Mouse (Mus musculus) liver, postnatal 0 days (tissue): ENCODE measurements around the gene Rbm31y. TPM values are rescaled to one million over a fixed set of nuclear protein-coding genes. Genes with fewer than 3 reads are reported as not detected.
"Not testable (repeated sequence)": the region's sequence is repeated elsewhere in the genome, so short reads cannot be mapped to it uniquely, and the experiment has no call there.

ENCODE experiments used
- ATAC-seq: fragments of 200-750 bp; cut with Nextera tagmentation; 2 replicates; pipeline ENCODE4 v1.8.0; 2017; ENCODE audit warnings: mild to moderate bottlenecking, moderate library complexity
- DNase-seq: peaks from one replicate; pipeline ENCODE4 v3.0.0-alpha.2; 2016
- H3K27ac ChIP-seq: fragments of 300-500 bp; sonication (generic); 2 replicates; pipeline ENCODE4 v1.5.1; 2014; ENCODE audit warnings: antibody characterized with exemption, moderate library complexity, mild to moderate bottlenecking, low read depth
- H3K27me3 ChIP-seq: fragments of 300-500 bp; sonication (generic); 2 replicates; pipeline ENCODE4 v1.6.1; 2014; ENCODE audit warnings: low read length, control low read depth, mixed read lengths; ENCODE audit not compliant: insufficient read depth
- H3K36me3 ChIP-seq: fragments of 300-500 bp; sonication (generic); replicated peaks from 2 replicates; pipeline ENCODE4 v1.6.1; 2014; ENCODE audit warnings: mild to moderate bottlenecking, control low read depth, low read length, moderate library complexity, mixed read lengths; ENCODE audit not compliant: insufficient read depth
- H3K4me1 ChIP-seq: fragments of 300-500 bp; sonication (generic); 2 replicates; pipeline ENCODE4 v1.6.1; 2014; ENCODE audit warnings: antibody characterized with exemption, mild to moderate bottlenecking, control low read depth; ENCODE audit not compliant: insufficient read depth
- H3K4me2 ChIP-seq: fragments of 300-500 bp; sonication (generic); 2 replicates; pipeline ENCODE4 v1.6.1; 2014; ENCODE audit warnings: low read depth, mild to moderate bottlenecking, low read length, moderate library complexity, mixed read lengths
- H3K4me3 ChIP-seq: fragments of 300-500 bp; sonication (generic); 2 replicates; pipeline ENCODE4 v1.5.1; 2014; ENCODE audit warnings: low read depth, low read length
- H3K9ac ChIP-seq: fragments of 300-500 bp; sonication (generic); replicated peaks from 2 replicates; pipeline ENCODE4 v1.6.1; 2014; ENCODE audit warnings: mild to moderate bottlenecking, moderate library complexity
- H3K9me3 ChIP-seq: fragments of 300-500 bp; sonication (generic); 2 replicates; pipeline ENCODE4 v1.6.1; 2016; ENCODE audit warnings: mild to moderate bottlenecking, control low read depth, low read length, mixed read lengths
- WGBS: fragments of 180-500 bp; shearing (Covaris S2); extraction: QIAGEN DNeasy Blood & Tissue Kit; methylation state at CpG from one replicate; pipeline ENCODE4 v1.1.7; 2014; ENCODE audit not compliant: insufficient replicate concordance; 5-methylcytosine and 5-hydroxymethylcytosine counted together
- polyA plus RNA-seq: library from polyadenylated mRNA; unstranded; fragments of >200 nt; fragmentation: Nextera tagmentation; extraction: Ambion mirVana; gene quantifications from 2 replicates; pipeline ENCODE4 v1.2.1, GENCODE M21; 2015

The Rbm31y gene
- not detected in 2 replicates for polyA plus RNA-seq

DNA sequence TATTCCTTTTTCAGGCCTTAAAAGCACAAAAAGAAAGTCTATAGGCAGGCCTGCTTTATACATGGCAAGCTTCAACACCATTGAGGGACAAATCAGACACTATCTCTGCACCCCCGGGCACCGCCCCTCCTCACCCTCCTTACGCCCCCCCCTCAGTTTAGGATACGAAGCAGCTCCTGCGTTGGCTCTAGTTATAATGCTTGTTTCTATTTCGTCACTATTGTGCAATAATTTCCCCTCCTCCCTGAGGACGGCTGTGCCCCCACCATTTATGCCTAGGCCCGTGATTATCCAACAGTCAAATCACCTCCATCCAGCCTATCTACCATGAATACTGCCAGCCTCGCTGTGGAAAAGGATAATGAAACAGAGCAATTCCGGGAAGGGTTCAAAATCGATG, at the start of gene Rbm31y:
Gene Rbm31y, plus strand, starts transcription at position 301 of the 400 bp plus-strand sequence.
- not testable (repeated sequence) for H3K4me2 ChIP-seq, H3K4me1 ChIP-seq, DNase-seq, ATAC-seq, H3K27me3 ChIP-seq, H3K36me3 ChIP-seq, H3K9ac ChIP-seq, H3K9me3 ChIP-seq, H3K27ac ChIP-seq, H3K4me3 ChIP-seq
- WGBS = no CpG with 5 or more reads among the region's 11 CpGs
